In genomic region chr8:115612119-115612518, GRCm38 (mm10) we compare ENCODE assay signal across 26 mouse cellular contexts.
DNase-seq lines count a peak whose midpoint lies in the region; ATAC-seq and TF ChIP-seq lines count a peak whose summit lies in the region.
"Had no signal": no experiment of that assay in that cellular context is flagged by ENCODE, and none has a peak within 500 bp of the region (broad histone marks: within the 10 kb centered on the region; RNA-seq: fewer than 3 reads in every experiment).

No protein-coding gene starts in this region.

- no peak for TF ChIP-seq POLR2A in lung, adult 2 months (IDR thresholded peaks at IDR 0.05; ENCODE audit: borderline replicate concordance, extremely low read depth, low read depth, low read length)

- H3K9me3 ChIP-seq in forebrain, embryonic 14.5 days (replicated peaks; ENCODE audit: control insufficient read depth, low read length) = no peaks in the 10 kb centered on the region
- H3K9me3 ChIP-seq: forebrain, embryonic 12.5 days; heart, embryonic 13.5 days; limb, embryonic 15.5 days had no signal

- intact Hi-C loops in heart, postnatal 10 days (cut with DNase I) = no loop called here

- ATAC-seq in forebrain, embryonic 14.5 days = no peak
- ATAC-seq: activated CD4-positive, CD25-positive, alpha-beta regulatory T cell, adult 4 months; hindbrain, embryonic 16.5 days; intestine, embryonic 16.5 days; midbrain, embryonic 16.5 days had no signal

- H3K36me3 ChIP-seq in forebrain, embryonic 14.5 days (ENCODE audit: control insufficient read depth, insufficient read depth, low read length) = no peaks in the 10 kb centered on the region
- H3K36me3 ChIP-seq: forebrain, embryonic 12.5 days; G1E; heart, embryonic 13.5 days; limb, embryonic 15.5 days had no signal

- 82% methylated on average over 3 of the region's 3 CpGs for WGBS in lung, adult 2 months
- WGBS in forebrain, embryonic 14.5 days = 81% methylated on average over 3 of the region's 3 CpGs

- DNase-seq in heart, adult 11 months = peak; percentile 97
- no peak for DNase-seq in heart, postnatal 10 days
- peak; percentile 8 for DNase-seq in layer of hippocampus, adult 9-10 months (ENCODE audit: low spot score)
- no peak for DNase-seq in layer of hippocampus, adult 18-20 months (ENCODE audit: low spot score in 2 of 2)
- peak; percentile 23 for DNase-seq in lung, postnatal 36 days
- no peak for DNase-seq in lung, adult 2 months
- peak; percentile 55 for DNase-seq in skeletal muscle tissue, adult 2 months (ENCODE audit: low read depth, low spot score)
- no peak for DNase-seq in forebrain, embryonic 14.5 days (ENCODE audit: low spot score)
- DNase-seq: adrenal gland, postnatal 14 days; cerebellum, adult 11-12 months; cerebellum, postnatal 36 days; gastrocnemius, postnatal 36 days; heart, postnatal 4 days; kidney, postnatal 10 days; layer of hippocampus, postnatal 36 days; lung, embryonic 14.5 days; retina, postnatal 1 day had no signal

- no peaks in the 10 kb centered on the region for H3K4me1 ChIP-seq in lung, adult 2 months (ENCODE audit: control insufficient read depth, insufficient read depth, low read length)
- no peaks in the 10 kb centered on the region for H3K4me1 ChIP-seq in forebrain, embryonic 14.5 days (ENCODE audit: control insufficient read depth, insufficient read depth, low read length)
- H3K4me1 ChIP-seq: forebrain, embryonic 12.5 days; heart, embryonic 13.5 days; limb, embryonic 15.5 days had no signal

- no peak for TF ChIP-seq CTCF in lung, adult 2 months (IDR thresholded peaks at IDR 0.05; ENCODE audit: insufficient read depth, low read length)

- no peak overlapping the region for H3K4me2 ChIP-seq in forebrain, embryonic 14.5 days (ENCODE audit: low read length)
- H3K4me2 ChIP-seq: forebrain, embryonic 12.5 days; heart, embryonic 13.5 days; limb, embryonic 15.5 days; lung, embryonic 14.5 days had no signal

- no peak overlapping the region for H3K27ac ChIP-seq in forebrain, embryonic 14.5 days (ENCODE audit: low read depth, low read length)
- H3K27ac ChIP-seq: forebrain, embryonic 12.5 days; heart, embryonic 13.5 days; limb, embryonic 15.5 days; stomach, postnatal 0 days had no signal

- H3K4me3 ChIP-seq in lung, adult 2 months (replicated peaks; ENCODE audit: extremely low read depth, low read depth, low read length) = no peak overlapping the region
- H3K4me3 ChIP-seq in forebrain, embryonic 14.5 days (ENCODE audit: low read depth, low read length) = no peak overlapping the region
- H3K4me3 ChIP-seq: forebrain, embryonic 12.5 days; heart, embryonic 13.5 days; limb, embryonic 15.5 days had no signal

- no peaks in the 10 kb centered on the region for H3K27me3 ChIP-seq in forebrain, embryonic 14.5 days (replicated peaks; ENCODE audit: control insufficient read depth, insufficient read depth, low read length)
- H3K27me3 ChIP-seq: forebrain, embryonic 12.5 days; heart, embryonic 13.5 days; limb, embryonic 15.5 days had no signal

- no peak overlapping the region for H3K9ac ChIP-seq in forebrain, embryonic 14.5 days (ENCODE audit: low read length)
- H3K9ac ChIP-seq: forebrain, embryonic 12.5 days; heart, embryonic 13.5 days; limb, embryonic 15.5 days; lung, embryonic 14.5 days had no signal

Comparison
In these comparisons a context has a peak if more than half of its experiments do, and no peak if none do; other contexts are left out.
1. DNase-seq: peak in heart, adult 11 months (single experiment), layer of hippocampus, adult 9-10 months (single experiment), lung, postnatal 36 days (single experiment) and skeletal muscle tissue, adult 2 months (single experiment); none in heart, postnatal 10 days (0 of 2), layer of hippocampus, adult 18-20 months (0 of 2), lung, adult 2 months (single experiment) and forebrain, embryonic 14.5 days (single experiment).